Mouse (Mus musculus) gastrocnemius, postnatal 25 days (tissue): ENCODE results near the gene Erbb2. TPM values are rescaled to one million over a fixed set of nuclear protein-coding genes. Genes with fewer than 3 reads are reported as not detected.
"Not testable (repeated sequence)": the region's sequence is repeated elsewhere in the genome, so short reads cannot be mapped to it uniquely, and the experiment has no call there.

ENCODE experiments used
- DNase-seq: peaks from one replicate; pipeline ENCODE4 v3.0.0; 2022
- long read RNA-seq, 2 experiments: library from polyadenylated mRNA; stranded (forward); transcript quantifications; one replicate each; pipeline ENCODE4 v2.0.0; 2021
- total RNA-seq, 2 experiments: library from RNA; stranded (reverse); gene quantifications; 1 replicate in 1 of 2; 2 replicates in 1 of 2; pipeline ENCODE4 v1.2.3; 2021

Gene Erbb2
- total RNA-seq = 1 to 10 TPM; 2.0 to 2.3 TPM
- long read RNA-seq, experiment 1 = 0 reads
- long read RNA-seq, experiment 2, full-length matches to known transcripts = 2 of 2 reads
- long read RNA-seq, experiment 2, partial matches to known transcripts = 0 of 2 reads
- long read RNA-seq, experiment 2, other reads (novel, unspliced or antisense) = 0 of 2 reads

- DNase-seq = peak; percentile 76
Measured at GRCm38 (mm10) chr11:98412273-98412796, at the start of gene Erbb2. Erbb2 (plus strand) TSS chr11:98412470.

DNA sequence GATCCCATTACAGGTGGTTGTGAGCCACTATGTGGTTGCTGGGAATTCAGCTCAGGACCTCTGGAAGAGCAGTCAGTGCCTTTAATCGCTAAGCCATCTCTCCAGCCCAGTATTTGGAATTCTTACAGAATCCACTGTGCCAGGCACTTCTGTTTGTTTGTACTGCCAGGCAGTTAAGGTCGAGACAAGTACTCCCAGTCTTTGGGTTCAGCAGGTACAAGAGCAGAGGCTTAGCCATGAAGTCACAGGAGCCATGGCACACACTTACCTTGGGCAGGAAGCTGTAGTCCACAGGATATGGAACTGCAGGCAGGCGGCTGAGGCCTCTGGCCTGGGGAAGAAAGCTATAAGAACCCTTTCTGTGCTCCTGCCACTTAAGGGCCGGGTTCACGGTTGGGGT lies 48.5 kb upstream of the Erbb2 start:
- DNase-seq = no peak

GRCm38 (mm10) chr11:98364410-98364809 lies 47.9 kb upstream of the Erbb2 start:
- DNase-seq = no peak

- DNase-seq = no peak
Measured at GRCm38 (mm10) chr11:98366290-98366689, 46.0 kb upstream of the Erbb2 start.

DNA sequence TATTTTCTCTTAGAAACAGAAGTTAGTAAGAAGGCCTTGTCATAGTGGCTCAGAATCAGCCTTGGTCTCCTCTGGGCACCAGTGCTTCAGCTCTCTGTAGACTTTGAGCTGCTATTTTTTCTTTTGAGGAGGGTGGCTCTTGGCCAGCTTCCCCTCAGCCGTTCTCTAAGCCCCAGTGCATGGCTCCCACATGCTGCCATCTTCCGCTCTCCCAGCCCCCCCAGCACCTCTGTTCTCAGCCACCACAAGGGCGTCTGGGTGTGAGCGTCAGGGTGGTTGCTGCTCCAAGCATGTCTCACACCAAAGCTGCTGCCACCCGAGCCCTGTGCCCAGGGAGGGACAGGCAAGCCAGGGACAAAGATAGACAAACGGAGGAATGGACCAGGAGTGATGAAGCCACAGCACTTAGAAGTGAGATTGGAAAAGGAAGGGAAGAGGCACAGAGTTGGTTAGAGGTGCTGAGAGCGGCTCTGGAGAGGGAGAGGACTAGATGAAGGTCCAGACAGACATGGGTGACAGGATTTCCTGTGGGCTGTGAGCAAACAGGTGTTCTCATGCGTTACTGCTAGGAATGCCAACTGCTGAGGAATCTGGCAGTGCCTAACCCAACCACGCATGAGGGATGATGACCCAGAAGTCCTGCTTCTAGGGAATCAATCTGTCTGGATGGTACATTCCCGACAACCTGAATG lies 45.0 kb upstream of the Erbb2 start:
- no peak for DNase-seq

DNA sequence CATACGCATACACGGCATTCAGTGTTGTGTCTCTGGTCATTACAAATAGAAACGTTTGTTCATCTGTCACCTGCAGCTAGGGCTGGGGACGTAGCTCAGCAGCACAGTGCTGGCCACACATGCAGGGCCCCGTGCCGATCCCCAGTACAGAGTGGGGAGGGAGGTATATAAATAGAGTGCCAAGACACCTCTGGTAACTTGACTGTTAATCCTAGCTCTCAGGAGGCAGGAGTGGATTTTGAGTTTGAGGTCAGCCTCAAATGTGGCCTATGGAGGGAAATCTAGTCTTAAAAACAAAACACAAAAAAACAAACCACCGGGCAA lies 44.4 kb upstream of the Erbb2 start:
- DNase-seq = no peak

- no peak for DNase-seq
Measured at GRCm38 (mm10) chr11:98369337-98369736, 42.9 kb upstream of the Erbb2 start.

- DNase-seq = no peak
Measured at GRCm38 (mm10) chr11:98370588-98370987, 41.7 kb upstream of the Erbb2 start.

DNA sequence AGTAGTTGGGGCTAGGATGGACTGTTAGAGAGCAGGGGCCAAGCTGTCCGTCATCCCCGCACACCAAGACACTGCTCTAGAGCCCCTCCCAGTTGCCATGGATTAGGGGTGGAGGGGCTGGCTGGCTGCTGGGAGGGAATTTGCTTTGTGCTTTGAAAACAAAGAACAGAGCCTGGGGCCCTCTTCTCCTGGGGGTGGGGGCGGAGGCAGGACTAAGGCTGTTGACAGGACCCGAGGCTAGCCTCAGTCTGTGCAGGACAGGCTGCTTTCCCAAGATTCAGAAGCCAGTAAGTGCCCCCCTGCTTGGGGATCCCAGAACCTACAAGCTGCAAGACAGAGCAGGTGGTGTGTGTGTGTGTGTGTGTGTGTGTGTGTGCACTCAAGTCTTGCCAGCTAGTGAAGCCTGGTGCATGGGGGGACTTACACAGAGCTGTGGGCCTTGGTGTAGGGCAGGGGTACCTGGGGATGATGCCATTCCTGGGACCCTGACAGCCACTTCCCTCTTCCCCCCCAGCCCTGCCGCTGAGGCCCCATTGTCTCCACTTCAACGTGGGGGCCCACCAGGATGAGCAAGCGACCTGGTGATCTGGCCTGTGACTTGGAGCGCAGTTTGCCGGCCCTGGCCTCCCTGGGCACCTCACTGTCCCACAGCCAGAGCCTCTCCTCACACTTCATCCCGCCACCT lies 40.6 kb upstream of the Erbb2 start:
- no peak for DNase-seq

- no peak for DNase-seq
Measured at GRCm38 (mm10) chr11:98372406-98372805, 39.9 kb upstream of the Erbb2 start.

DNA sequence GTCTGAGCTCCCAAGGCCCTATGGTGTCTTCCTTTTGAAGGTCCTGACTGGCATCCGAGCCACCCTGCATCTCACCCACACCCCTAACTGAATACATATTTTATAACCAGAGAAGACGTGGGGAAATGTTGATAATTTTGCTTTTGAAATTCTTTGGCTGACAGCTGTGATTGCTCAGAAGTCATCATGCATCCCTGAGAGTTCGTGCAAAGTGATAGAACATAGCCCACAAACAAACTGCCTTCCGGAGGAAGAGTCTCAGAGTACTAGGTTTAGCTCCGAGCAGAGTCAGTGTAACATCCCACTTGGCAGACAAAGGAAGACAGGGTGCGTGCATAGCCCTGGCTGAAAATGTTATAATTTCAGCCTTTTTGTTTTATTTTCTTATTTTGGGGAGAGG lies 39.0 kb upstream of the Erbb2 start:
- DNase-seq = no peak

- no peak for DNase-seq
Measured at GRCm38 (mm10) chr11:98374266-98374665, 38.0 kb upstream of the Erbb2 start.

DNA sequence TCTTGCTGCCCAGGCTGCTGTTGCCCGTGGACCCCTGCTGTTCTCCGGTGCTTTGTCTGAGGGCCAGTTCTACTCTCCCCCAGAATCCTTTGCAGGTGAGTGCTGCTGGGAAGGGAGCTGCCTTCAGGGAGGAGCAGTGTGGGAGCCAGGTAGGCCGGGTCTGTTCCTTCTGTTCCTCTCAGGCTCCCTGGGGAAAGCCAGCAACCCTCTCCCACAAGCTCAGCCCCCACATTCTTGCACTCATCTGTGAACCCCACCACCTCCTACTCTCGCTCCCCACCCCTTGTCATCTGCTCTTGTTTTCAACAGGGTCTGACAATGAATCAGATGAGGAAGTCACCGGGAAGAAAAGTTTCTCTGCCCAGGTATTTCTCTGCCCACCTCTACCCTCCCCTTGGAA lies 35.5 kb upstream of the Erbb2 start:
- DNase-seq = no peak

DNA sequence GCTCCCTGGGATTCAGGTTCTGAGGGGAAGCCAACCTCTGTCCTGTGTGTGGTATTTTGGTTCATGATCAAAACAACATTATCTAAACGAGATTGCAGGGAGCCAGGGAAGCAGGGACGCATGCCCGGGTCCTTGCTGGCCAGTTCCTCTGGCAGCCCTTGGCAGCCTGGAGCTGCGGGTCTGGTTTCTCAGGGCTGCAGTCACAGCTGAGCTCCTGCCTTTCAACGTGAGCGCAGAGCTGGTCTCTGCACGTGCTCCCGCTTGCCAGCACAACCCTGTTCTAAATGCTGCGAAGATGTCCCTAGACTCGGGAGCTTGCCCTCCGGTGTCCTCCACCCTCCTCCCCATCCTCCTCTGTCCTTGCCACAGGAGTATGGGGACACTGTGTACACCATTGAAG lies 34.5 kb upstream of the Erbb2 start:
- DNase-seq = peak; percentile 84

- DNase-seq = no peak
Measured at GRCm38 (mm10) chr11:98379379-98379778, 32.9 kb upstream of the Erbb2 start.

- DNase-seq = no peak
Measured at GRCm38 (mm10) chr11:98380106-98380505, 32.2 kb upstream of the Erbb2 start.

DNA sequence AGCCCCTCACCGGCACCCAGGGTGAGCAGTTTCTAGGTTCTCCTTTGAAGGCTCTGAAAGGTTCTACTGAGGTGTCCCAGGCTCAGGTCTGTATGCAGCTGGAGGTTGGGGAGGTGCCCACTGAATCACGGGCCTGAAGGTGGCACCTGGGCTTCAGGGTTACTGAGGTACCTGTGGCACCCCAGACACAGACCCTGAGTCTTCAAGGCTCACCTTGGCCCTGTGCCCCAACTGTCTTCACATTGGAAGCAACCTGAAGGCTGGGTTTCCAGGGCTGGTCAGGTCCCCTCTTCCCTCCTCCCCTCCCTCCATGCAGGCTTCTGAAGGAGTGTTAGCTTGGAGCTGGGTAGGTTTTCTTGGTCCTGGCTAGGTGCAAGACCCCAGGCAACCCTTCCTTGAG lies 30.6 kb upstream of the Erbb2 start:
- no peak for DNase-seq

GRCm38 (mm10) chr11:98382405-98382804 lies 29.9 kb upstream of the Erbb2 start:
- DNase-seq = not testable (repeated sequence)

DNA sequence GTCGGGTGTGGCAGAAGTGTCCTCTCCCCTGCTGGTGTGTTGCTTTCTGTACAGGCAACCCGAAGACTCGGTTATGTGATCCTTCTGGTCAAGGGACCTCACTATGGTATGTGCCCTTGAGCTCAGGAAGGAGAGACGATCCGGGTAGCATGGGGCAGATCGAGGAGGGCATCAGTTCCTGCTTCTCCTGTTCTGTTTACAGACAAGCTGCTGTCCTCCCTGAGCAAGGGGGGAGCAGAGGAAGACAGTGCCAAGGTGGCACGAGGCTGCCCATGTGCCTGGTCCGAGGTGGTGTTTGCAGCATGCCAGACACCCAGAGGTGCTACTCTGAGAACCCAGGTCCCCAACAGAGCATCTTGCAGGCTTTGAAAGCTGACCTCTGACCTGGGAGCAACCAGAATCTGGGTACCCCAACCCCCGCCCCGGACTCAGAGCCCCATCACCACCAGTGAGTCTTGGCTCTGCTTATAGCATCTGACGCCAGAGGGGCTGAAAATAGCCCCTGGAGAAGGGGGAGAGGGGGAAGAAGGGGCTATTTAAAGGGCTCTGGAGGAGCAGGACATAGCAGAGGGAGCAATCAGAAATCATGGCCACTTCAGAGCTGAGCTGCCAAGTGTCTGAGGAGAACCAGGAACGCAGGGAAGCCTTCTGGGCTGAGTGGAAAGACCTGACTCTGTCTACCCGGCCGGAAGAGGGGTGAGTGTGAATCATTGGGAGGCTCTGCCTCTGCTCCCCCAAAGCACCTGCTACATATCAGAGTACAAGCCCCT lies 28.8 kb upstream of the Erbb2 start, which contains the start of gene Tcap:
Gene Tcap, plus strand, starts transcription at position 551 of the 770 bp plus-strand sequence.
- DNase-seq = peak; percentile 84

DNA sequence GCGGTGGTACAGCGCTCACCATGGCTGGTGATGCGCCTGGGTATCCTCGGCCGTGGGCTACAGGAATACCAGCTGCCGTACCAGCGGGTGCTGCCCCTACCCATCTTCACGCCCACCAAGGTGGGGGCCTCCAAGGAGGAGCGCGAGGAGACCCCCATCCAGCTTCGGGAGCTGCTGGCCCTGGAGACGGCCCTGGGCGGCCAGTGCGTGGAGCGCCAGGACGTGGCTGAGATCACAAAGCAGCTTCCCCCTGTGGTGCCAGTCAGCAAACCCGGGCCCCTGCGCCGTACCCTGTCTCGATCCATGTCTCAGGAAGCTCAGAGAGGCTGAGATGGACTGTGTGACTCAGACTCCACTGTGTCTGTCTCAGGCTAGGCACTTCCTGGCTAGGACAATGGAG lies 28.1 kb upstream of the Erbb2 start:
- DNase-seq = no peak

GRCm38 (mm10) chr11:98384721-98385637 lies 27.3 kb upstream of the Erbb2 start:
- DNase-seq = peak; percentile 85
